Mouse (Mus musculus): ENCODE data around the gene Kcnk3. TPM values are rescaled to one million over a fixed set of nuclear protein-coding genes. Genes with fewer than 3 reads are reported as not detected.
A peak's percentile ranks its signal among the peaks of the same experiment; 100 is the strongest.

Kcnk3 gene
- polyA plus RNA-seq, 1 experiment from 2014 or later: 0.68 TPM

- no peaks in the 10 kb centered on the region for H3K9me3 ChIP-seq
- no peak overlapping the region for H3K4me2 ChIP-seq
- ATAC-seq (ENCODE audit: insufficient number of reproducible peaks, low FRiP score, low TSS enrichment, low read depth): no peak
- no peak overlapping the region for H3K4me3 ChIP-seq
- peaks cover 28% of the 10 kb centered on the region for H3K4me1 ChIP-seq
- WGBS: 23% methylated on average over 3 of the region's 3 CpGs
- H3K27ac ChIP-seq: no peak overlapping the region
- peaks cover 34% of the 10 kb centered on the region for H3K27me3 ChIP-seq
- H3K36me3 ChIP-seq: no peaks in the 10 kb centered on the region
- H3K9ac ChIP-seq: no peak overlapping the region
These were observed 29.4 kb downstream of the Kcnk3 start for GRCm38 (mm10) chr5:30617357-30617756.

GRCm38 (mm10) chr5:30617851-30618250 lies 29.9 kb downstream of the Kcnk3 start:
- no peak overlapping the region for H3K27ac ChIP-seq
- H3K27me3 ChIP-seq: peaks cover 39% of the 10 kb centered on the region
- 39% methylated on average over 11 of the region's 11 CpGs for WGBS
- no peaks in the 10 kb centered on the region for H3K9me3 ChIP-seq
- no peak for ATAC-seq (ENCODE audit: insufficient number of reproducible peaks, low FRiP score, low TSS enrichment, low read depth)
- no peak overlapping the region for H3K4me3 ChIP-seq
- no peaks in the 10 kb centered on the region for H3K36me3 ChIP-seq
- peaks cover 33% of the 10 kb centered on the region for H3K4me1 ChIP-seq
- H3K9ac ChIP-seq: no peak overlapping the region
- no peak overlapping the region for H3K4me2 ChIP-seq

- no peaks in the 10 kb centered on the region for H3K36me3 ChIP-seq
- WGBS: 78% methylated on average over 8 of the region's 8 CpGs
These were observed 30.5 kb downstream of the Kcnk3 start for GRCm38 (mm10) chr5:30618376-30619003.

GRCm38 (mm10) chr5:30619211-30619610 lies 31.2 kb downstream of the Kcnk3 start:
- WGBS: 79% methylated on average over 2 of the region's 2 CpGs
- Histone ChIP-seq H3K9ac (no peak overlapping the region), H3K27ac (no peak overlapping the region), H3K4me2 (no peak overlapping the region), H3K4me1 (peaks cover 32% of the 10 kb centered on the region), H3K9me3 (no peaks in the 10 kb centered on the region), H3K4me3 (no peak overlapping the region), H3K36me3 (no peaks in the 10 kb centered on the region), H3K27me3 (peaks cover 44% of the 10 kb centered on the region)
- no peak for ATAC-seq (ENCODE audit: insufficient number of reproducible peaks, low FRiP score, low TSS enrichment, low read depth)

More at GRCm38 (mm10) chr5:30618376-30619003, 30.5 kb downstream of the Kcnk3 start:
- Histone ChIP-seq H3K4me1 (peaks cover 37% of the 10 kb centered on the region), H3K9ac (no peak overlapping the region), H3K4me3 (no peak overlapping the region), H3K27ac (no peak overlapping the region), H3K27me3 (peaks cover 40% of the 10 kb centered on the region), H3K9me3 (no peaks in the 10 kb centered on the region), H3K4me2 (no peak overlapping the region)
- ATAC-seq (ENCODE audit: insufficient number of reproducible peaks, low FRiP score, low TSS enrichment, low read depth): no peak

GRCm38 (mm10) chr5:30620567-30620966 lies 32.6 kb downstream of the Kcnk3 start:
- H3K27me3 ChIP-seq: peaks cover 46% of the 10 kb centered on the region

GRCm38 (mm10) chr5:30621211-30621790 lies 33.3 kb downstream of the Kcnk3 start:
- Histone ChIP-seq H3K36me3 (no peaks in the 10 kb centered on the region), H3K4me2 (no peak overlapping the region)

More at GRCm38 (mm10) chr5:30620567-30620966, 32.6 kb downstream of the Kcnk3 start:
- Histone ChIP-seq H3K4me2 (no peak overlapping the region), H3K27ac (no peak overlapping the region), H3K36me3 (no peaks in the 10 kb centered on the region), H3K9me3 (no peaks in the 10 kb centered on the region), H3K4me1 (peaks cover 22% of the 10 kb centered on the region), H3K4me3 (no peak overlapping the region), H3K9ac (no peak overlapping the region)
- WGBS: 96% methylated on average over 20 of the region's 20 CpGs
- ATAC-seq (ENCODE audit: insufficient number of reproducible peaks, low FRiP score, low TSS enrichment, low read depth): no peak

GRCm38 (mm10) chr5:30621844-30622176 lies 33.8 kb downstream of the Kcnk3 start:
- Histone ChIP-seq H3K9me3 (no peaks in the 10 kb centered on the region), H3K36me3 (no peaks in the 10 kb centered on the region), H3K4me3 (peak overlapping the region; percentile 43), H3K9ac (no peak overlapping the region), H3K4me1 (peaks cover 19% of the 10 kb centered on the region), H3K4me2 (peak overlapping the region; percentile 88), H3K27ac (no peak overlapping the region), H3K27me3 (peaks cover 46% of the 10 kb centered on the region)
- ATAC-seq (ENCODE audit: insufficient number of reproducible peaks, low FRiP score, low TSS enrichment, low read depth): no peak
- 49% methylated on average over 22 of the region's 22 CpGs for whole genome bisulfite sequencing

More at GRCm38 (mm10) chr5:30621211-30621790, 33.3 kb downstream of the Kcnk3 start:
- H3K4me3 ChIP-seq: no peak overlapping the region
- ATAC-seq (ENCODE audit: insufficient number of reproducible peaks, low FRiP score, low TSS enrichment, low read depth): no peak
- peaks cover 22% of the 10 kb centered on the region for H3K4me1 ChIP-seq
- no peak overlapping the region for H3K27ac ChIP-seq
- peaks cover 46% of the 10 kb centered on the region for H3K27me3 ChIP-seq
- no peak overlapping the region for H3K9ac ChIP-seq
- 92% methylated on average over 9 of the region's 9 CpGs for WGBS
- H3K9me3 ChIP-seq: no peaks in the 10 kb centered on the region

GRCm38 (mm10) chr5:30622177-30622840 lies 34.3 kb downstream of the Kcnk3 start:
- Histone ChIP-seq H3K36me3 (no peaks in the 10 kb centered on the region), H3K4me3 (peak overlapping the region; percentile 43), H3K9ac (peak overlapping the region; percentile 31; the same call in 1 of the 2 replicates), H3K9me3 (no peaks in the 10 kb centered on the region), H3K4me2 (peak overlapping the region; percentile 88), H3K4me1 (peaks cover 19% of the 10 kb centered on the region), H3K27ac (no peak overlapping the region), H3K27me3 (peaks cover 46% of the 10 kb centered on the region)
- ATAC-seq (ENCODE audit: insufficient number of reproducible peaks, low FRiP score, low TSS enrichment, low read depth): 0 out of 2 replicates have a peak, but pooled peaks have one; percentile 2
- WGBS: 4% methylated on average over 69 of the region's 69 CpGs

- 3% methylated on average over 10 of the region's 10 CpGs for WGBS
- Histone ChIP-seq H3K4me3 (peak overlapping the region; percentile 43), H3K9me3 (no peaks in the 10 kb centered on the region), H3K4me2 (peak overlapping the region; percentile 88), H3K27ac (no peak overlapping the region), H3K4me1 (peaks cover 19% of the 10 kb centered on the region), H3K9ac (peak overlapping the region; percentile 31; the same call in 1 of the 2 replicates), H3K36me3 (no peaks in the 10 kb centered on the region), H3K27me3 (peaks cover 44% of the 10 kb centered on the region)
- 0 out of 2 replicates have a peak, but pooled peaks have one; percentile 7 for ATAC-seq (ENCODE audit: insufficient number of reproducible peaks, low FRiP score, low TSS enrichment, low read depth)
These were observed 34.8 kb downstream of the Kcnk3 start for GRCm38 (mm10) chr5:30622841-30623185.

- H3K27me3 ChIP-seq: peaks cover 38% of the 10 kb centered on the region
- no peak for ATAC-seq (ENCODE audit: insufficient number of reproducible peaks, low FRiP score, low TSS enrichment, low read depth)
- no peaks in the 10 kb centered on the region for H3K36me3 ChIP-seq
- H3K4me3 ChIP-seq: peak overlapping the region; percentile 43; the same call in 1 of the 2 replicates
- H3K9me3 ChIP-seq: no peaks in the 10 kb centered on the region
- peaks cover 15% of the 10 kb centered on the region for H3K4me1 ChIP-seq
- H3K9ac ChIP-seq: no peak overlapping the region
- no peak overlapping the region for H3K27ac ChIP-seq
- peak overlapping the region; percentile 88; the same call in 1 of the 2 replicates for H3K4me2 ChIP-seq
- WGBS: 46% methylated on average over 2 of the region's 2 CpGs
These were observed 35.4 kb downstream of the Kcnk3 start for GRCm38 (mm10) chr5:30623380-30623779.

- no peak overlapping the region for H3K4me3 ChIP-seq
- 39% methylated on average over 1 of the region's 1 CpGs for WGBS
- peaks cover 34% of the 10 kb centered on the region for H3K27me3 ChIP-seq
These were observed 36.3 kb downstream of the Kcnk3 start for GRCm38 (mm10) chr5:30624311-30624710.

GRCm38 (mm10) chr5:30624908-30625307 lies 36.9 kb downstream of the Kcnk3 start:
- WGBS: 35% methylated on average over 4 of the region's 4 CpGs
- Histone ChIP-seq H3K4me2 (no peak overlapping the region), H3K27me3 (peaks cover 32% of the 10 kb centered on the region)

More at GRCm38 (mm10) chr5:30624311-30624710, 36.3 kb downstream of the Kcnk3 start:
- Histone ChIP-seq H3K4me2 (no peak overlapping the region), H3K9me3 (no peaks in the 10 kb centered on the region), H3K27ac (no peak overlapping the region), H3K4me1 (peaks cover 15% of the 10 kb centered on the region), H3K9ac (no peak overlapping the region), H3K36me3 (no peaks in the 10 kb centered on the region)
- no peak for ATAC-seq (ENCODE audit: insufficient number of reproducible peaks, low FRiP score, low TSS enrichment, low read depth)

More at GRCm38 (mm10) chr5:30624908-30625307, 36.9 kb downstream of the Kcnk3 start:
- H3K9me3 ChIP-seq: no peaks in the 10 kb centered on the region
- peaks cover 15% of the 10 kb centered on the region for H3K4me1 ChIP-seq
- no peaks in the 10 kb centered on the region for H3K36me3 ChIP-seq
- ATAC-seq (ENCODE audit: insufficient number of reproducible peaks, low FRiP score, low TSS enrichment, low read depth): no peak
- no peak overlapping the region for H3K4me3 ChIP-seq
- no peak overlapping the region for H3K9ac ChIP-seq
- no peak overlapping the region for H3K27ac ChIP-seq
